Mouse (Mus musculus) hindbrain, embryonic 14.5 days (tissue): Measurements from ENCODE around the gene Gal3st2c. TPM values are rescaled to one million over a fixed set of nuclear protein-coding genes. Genes with fewer than 3 reads are reported as not detected.
"Not testable (repeated sequence)": the region's sequence is repeated elsewhere in the genome, so short reads cannot be mapped to it uniquely, and the experiment has no call there.

Experiments used
- ATAC-seq: fragments of 200-750 bp; cut with Nextera tagmentation; 2 replicates; pipeline ENCODE4 v1.8.0; 2017; ENCODE audit warnings: moderate number of reproducible peaks, mild to moderate bottlenecking, moderate TSS enrichment, moderate library complexity; ENCODE audit not compliant: low FRiP score
- DNase-seq: peaks from one replicate; pipeline ENCODE4 v3.0.0-alpha.2; 2015; ENCODE audit warnings: low spot score
- H3K27ac ChIP-seq: fragments of 300-500 bp; sonication (generic); 2 replicates; pipeline ENCODE4 v1.5.1; 2014; ENCODE audit warnings: mild to moderate bottlenecking, moderate library complexity
- H3K27me3 ChIP-seq: fragments of 300-500 bp; sonication (generic); 2 replicates; pipeline ENCODE4 v1.6.1; 2014; ENCODE audit warnings: mild to moderate bottlenecking, low read length, mixed read lengths; ENCODE audit not compliant: control insufficient read depth, insufficient read depth
- H3K36me3 ChIP-seq: fragments of 300-500 bp; sonication (generic); replicated peaks from 2 replicates; pipeline ENCODE4 v1.6.1; 2014; ENCODE audit not compliant: control insufficient read depth, insufficient read depth
- H3K4me1 ChIP-seq: fragments of 300-500 bp; sonication (generic); replicated peaks from 2 replicates; pipeline ENCODE4 v1.6.1; 2014; ENCODE audit warnings: antibody characterized with exemption, low read length, mixed read lengths; ENCODE audit not compliant: control insufficient read depth, insufficient read depth
- H3K4me2 ChIP-seq: fragments of 300-500 bp; sonication (generic); replicated peaks from 2 replicates; pipeline ENCODE4 v1.6.1; 2014; ENCODE audit warnings: mild to moderate bottlenecking, moderate library complexity
- H3K4me3 ChIP-seq: fragments of 300-500 bp; sonication (generic); replicated peaks from 2 replicates; pipeline ENCODE4 v1.5.1; 2014; ENCODE audit warnings: mild to moderate bottlenecking, low read length
- H3K9ac ChIP-seq: fragments of 300-500 bp; sonication (generic); 2 replicates; pipeline ENCODE4 v1.6.1; 2014
- H3K9me3 ChIP-seq: fragments of 300-500 bp; sonication (generic); 2 replicates; pipeline ENCODE4 v1.6.1; 2016; ENCODE audit warnings: low read length; ENCODE audit not compliant: control insufficient read depth
- WGBS: fragments of 180-500 bp; shearing (Covaris S2); extraction: QIAGEN DNeasy Blood & Tissue Kit; methylation state at CpG from one replicate; pipeline ENCODE4 v1.1.7; 2014; 5-methylcytosine and 5-hydroxymethylcytosine counted together
- polyA plus RNA-seq: library from polyadenylated mRNA; unstranded; fragments of >200 nt; fragmentation: Nextera tagmentation; extraction: Ambion mirVana; gene quantifications from 2 replicates; pipeline ENCODE4 v1.2.1, GENCODE M21; 2014

The Gal3st2c gene
- polyA plus RNA-seq = not detected in 2 replicates

GRCm38 (mm10) chr1:93990209-93990608 lies at the start of gene Gal3st2c:
TSS of gene Gal3st2c (plus strand) at chr1:93990509.
- H3K4me1 ChIP-seq, H3K27ac ChIP-seq, H3K4me3 ChIP-seq, H3K9me3 ChIP-seq, H3K4me2 ChIP-seq, H3K27me3 ChIP-seq, H3K9ac ChIP-seq, ATAC-seq, DNase-seq, H3K36me3 ChIP-seq: not testable (repeated sequence)
- 90% methylated on average over 7 of the region's 8 CpGs for WGBS

GRCm38 (mm10) chr1:93949087-93949486 lies 41.2 kb upstream of the Gal3st2c start:
- not testable (repeated sequence) for H3K9me3 ChIP-seq, DNase-seq, H3K9ac ChIP-seq, H3K27me3 ChIP-seq, ATAC-seq, H3K4me2 ChIP-seq, H3K4me3 ChIP-seq, H3K27ac ChIP-seq, H3K36me3 ChIP-seq, H3K4me1 ChIP-seq
- WGBS = no CpG with 5 or more reads among the region's 11 CpGs

GRCm38 (mm10) chr1:93966489-93966888 lies 23.8 kb upstream of the Gal3st2c start:
- WGBS = no CpG with 5 or more reads among the region's 1 CpGs
- not testable (repeated sequence) for ATAC-seq, H3K27me3 ChIP-seq, DNase-seq, H3K4me3 ChIP-seq, H3K9ac ChIP-seq, H3K36me3 ChIP-seq, H3K4me2 ChIP-seq, H3K4me1 ChIP-seq, H3K9me3 ChIP-seq, H3K27ac ChIP-seq

- 92% methylated on average over 2 of the region's 5 CpGs for WGBS
- DNase-seq, H3K27me3 ChIP-seq: not testable (repeated sequence)
Observed at GRCm38 (mm10) chr1:93970380-93970779, 19.9 kb upstream of the Gal3st2c start.

GRCm38 (mm10) chr1:93970797-93971196 lies 19.5 kb upstream of the Gal3st2c start:
- H3K9me3 ChIP-seq = not testable (repeated sequence)
- no CpG with 5 or more reads among the region's 4 CpGs for WGBS

More at GRCm38 (mm10) chr1:93970380-93970779, 19.9 kb upstream of the Gal3st2c start:
- H3K4me2 ChIP-seq, H3K9ac ChIP-seq, H3K27ac ChIP-seq, H3K4me3 ChIP-seq, ATAC-seq, H3K4me1 ChIP-seq, H3K36me3 ChIP-seq, H3K9me3 ChIP-seq: not testable (repeated sequence)

GRCm38 (mm10) chr1:93975764-93976163 lies 14.5 kb upstream of the Gal3st2c start:
- not testable (repeated sequence) for DNase-seq, H3K27me3 ChIP-seq, H3K4me3 ChIP-seq, H3K27ac ChIP-seq, H3K9ac ChIP-seq, H3K9me3 ChIP-seq, H3K4me1 ChIP-seq, ATAC-seq, H3K36me3 ChIP-seq, H3K4me2 ChIP-seq
- WGBS = 86% methylated on average over 1 of the region's 4 CpGs

More at GRCm38 (mm10) chr1:93970797-93971196, 19.5 kb upstream of the Gal3st2c start:
- H3K27ac ChIP-seq, H3K4me3 ChIP-seq, H3K27me3 ChIP-seq, H3K4me2 ChIP-seq, ATAC-seq, H3K9ac ChIP-seq, H3K36me3 ChIP-seq, DNase-seq, H3K4me1 ChIP-seq: not testable (repeated sequence)

GRCm38 (mm10) chr1:93978287-93978686 lies 12.0 kb upstream of the Gal3st2c start:
- DNase-seq, H3K4me3 ChIP-seq, H3K27ac ChIP-seq, H3K4me1 ChIP-seq, ATAC-seq, H3K9me3 ChIP-seq, H3K27me3 ChIP-seq, H3K36me3 ChIP-seq, H3K9ac ChIP-seq, H3K4me2 ChIP-seq: not testable (repeated sequence)
- no CpG with 5 or more reads among the region's 7 CpGs for WGBS

- not testable (repeated sequence) for H3K9me3 ChIP-seq
- peak; percentile 57; the same call in 1 of the 2 replicates for ATAC-seq
- WGBS = no CpG with 5 or more reads among the region's 2 CpGs
Observed at GRCm38 (mm10) chr1:93980932-93981331, 9.4 kb upstream of the Gal3st2c start.

GRCm38 (mm10) chr1:93986167-93986566 lies 4.1 kb upstream of the Gal3st2c start:
- 100% methylated on average over 3 of the region's 3 CpGs for WGBS
- no peaks in the 10 kb centered on the region for H3K4me1 ChIP-seq

More at GRCm38 (mm10) chr1:93980932-93981331, 9.4 kb upstream of the Gal3st2c start:
- H3K4me2 ChIP-seq, H3K36me3 ChIP-seq, H3K9ac ChIP-seq, H3K27ac ChIP-seq, H3K27me3 ChIP-seq, H3K4me1 ChIP-seq, DNase-seq, H3K4me3 ChIP-seq: not testable (repeated sequence)

GRCm38 (mm10) chr1:93988786-93989185 lies 1.5 kb upstream of the Gal3st2c start:
- H3K4me2 ChIP-seq = no peak overlapping the region
- H3K27ac ChIP-seq = no peak overlapping the region
- H3K9me3 ChIP-seq = no peaks in the 10 kb centered on the region
- 85% methylated on average over 3 of the region's 3 CpGs for WGBS
- no peaks in the 10 kb centered on the region for H3K27me3 ChIP-seq
- no peaks in the 10 kb centered on the region for H3K4me1 ChIP-seq
- H3K36me3 ChIP-seq = no peaks in the 10 kb centered on the region
- H3K9ac ChIP-seq = no peak overlapping the region
- ATAC-seq (no peak), DNase-seq (no peak)
- H3K4me3 ChIP-seq = no peak overlapping the region

More at GRCm38 (mm10) chr1:93986167-93986566, 4.1 kb upstream of the Gal3st2c start:
- H3K9ac ChIP-seq = no peak overlapping the region
- H3K4me3 ChIP-seq = no peak overlapping the region
- no peak for ATAC-seq
- DNase-seq = no peak
- no peak overlapping the region for H3K27ac ChIP-seq
- H3K4me2 ChIP-seq = no peak overlapping the region
- H3K27me3 ChIP-seq = no peaks in the 10 kb centered on the region
- no peaks in the 10 kb centered on the region for H3K9me3 ChIP-seq
- H3K36me3 ChIP-seq = no peaks in the 10 kb centered on the region
